Mouse (Mus musculus): ENCODE measurements around the gene Cryzl2.

The Cryzl2 gene

DNA sequence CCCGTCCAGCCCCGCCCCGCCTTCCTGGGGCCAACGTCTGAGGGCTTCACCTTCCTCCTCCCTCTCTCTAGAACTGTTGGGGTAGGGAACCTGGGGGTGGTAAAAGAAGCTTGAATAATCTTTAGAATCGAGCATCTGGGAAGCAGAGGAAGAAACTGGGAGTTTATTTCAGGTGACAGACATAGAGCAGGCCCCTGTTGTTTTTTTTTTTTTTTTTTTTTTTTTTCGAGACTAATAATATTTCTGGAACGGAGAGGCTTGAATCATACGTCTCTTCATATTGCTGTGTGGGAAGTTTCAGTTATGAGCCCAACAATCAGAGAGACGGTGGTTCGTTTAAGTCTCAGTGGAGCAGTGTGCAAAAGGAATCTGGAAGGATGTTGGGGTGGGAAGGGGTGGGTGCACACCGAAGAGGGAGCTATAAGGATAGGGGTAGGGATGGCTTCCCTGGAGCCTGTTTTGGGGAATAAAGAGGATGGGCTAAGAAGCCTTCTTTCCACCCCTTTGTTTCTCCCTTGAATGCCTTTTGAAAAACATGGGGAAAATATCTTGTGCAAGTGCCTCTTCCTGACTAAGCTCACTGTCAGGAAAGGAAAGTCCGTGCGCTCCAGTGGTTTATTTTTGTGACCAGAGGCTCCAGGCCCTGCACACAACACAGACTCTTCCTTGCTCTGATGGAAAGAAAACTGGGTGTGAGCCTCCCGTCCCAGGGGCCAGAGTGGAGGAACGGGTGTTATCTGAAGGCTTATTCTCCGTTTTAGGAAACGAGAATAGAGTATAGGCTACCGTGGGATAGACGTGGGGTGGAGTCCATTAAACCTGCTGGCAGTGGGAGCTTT, 14.4 kb upstream of the Cryzl2 start:
- no peak for DNase-seq

DNA sequence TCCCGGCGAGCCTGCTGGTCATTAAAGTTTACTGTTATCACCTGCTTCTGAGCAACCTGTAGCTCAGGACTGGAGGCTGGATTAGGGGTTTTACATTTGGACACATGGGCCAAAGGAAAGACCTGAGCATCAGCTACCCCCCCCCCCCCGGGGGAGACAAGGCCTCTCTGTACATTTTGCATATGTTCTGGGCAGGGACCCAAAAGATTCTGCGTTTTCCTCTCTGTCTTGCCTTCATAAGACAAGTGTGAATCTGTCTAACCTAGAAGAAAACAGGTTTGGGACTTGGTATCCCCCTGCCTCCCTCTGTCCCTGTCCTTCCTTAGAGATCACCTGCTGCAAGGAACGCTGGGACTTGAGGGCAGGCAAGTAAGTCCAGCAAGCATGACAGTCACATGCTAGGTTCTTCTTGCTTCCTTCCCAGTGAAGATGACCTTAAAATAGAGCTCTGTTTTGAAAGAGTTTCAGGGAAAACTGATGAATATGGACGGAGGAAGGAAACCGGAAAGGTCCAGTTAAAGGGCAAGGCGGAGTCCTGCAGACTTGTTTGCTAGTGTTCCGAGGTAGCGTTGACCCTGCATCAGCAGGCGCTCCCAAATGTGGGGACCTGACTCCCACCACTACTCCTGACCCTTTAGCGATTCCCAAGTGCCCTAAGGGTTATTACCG, 13.6 kb upstream of the Cryzl2 start:
- no peak for DNase-seq

DNA sequence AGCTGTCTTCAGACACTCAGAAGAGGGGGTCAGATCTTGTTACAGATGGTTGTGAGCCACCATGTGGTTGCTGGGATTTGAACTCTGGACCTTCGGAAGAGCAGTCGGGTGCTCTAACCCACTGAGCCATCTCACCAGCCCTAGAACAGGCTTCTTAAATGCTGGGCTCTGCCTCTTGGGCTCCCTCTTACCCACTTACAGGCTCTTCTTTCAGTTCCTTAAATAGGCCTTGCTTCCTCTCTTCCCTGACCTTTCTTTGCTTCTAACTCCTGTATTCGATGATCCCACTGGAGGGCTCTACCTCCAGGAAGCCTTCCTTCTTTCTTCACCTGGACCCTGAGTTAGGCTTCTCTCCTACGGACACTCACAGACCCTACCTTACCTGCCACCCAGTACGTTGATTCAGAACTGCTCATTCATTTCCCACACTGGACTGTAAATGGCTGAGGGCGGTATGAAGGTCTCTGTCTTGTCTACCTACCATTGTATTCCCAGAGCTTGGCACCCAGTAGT, 12.9 kb upstream of the Cryzl2 start:
- no peak for DNase-seq

DNA sequence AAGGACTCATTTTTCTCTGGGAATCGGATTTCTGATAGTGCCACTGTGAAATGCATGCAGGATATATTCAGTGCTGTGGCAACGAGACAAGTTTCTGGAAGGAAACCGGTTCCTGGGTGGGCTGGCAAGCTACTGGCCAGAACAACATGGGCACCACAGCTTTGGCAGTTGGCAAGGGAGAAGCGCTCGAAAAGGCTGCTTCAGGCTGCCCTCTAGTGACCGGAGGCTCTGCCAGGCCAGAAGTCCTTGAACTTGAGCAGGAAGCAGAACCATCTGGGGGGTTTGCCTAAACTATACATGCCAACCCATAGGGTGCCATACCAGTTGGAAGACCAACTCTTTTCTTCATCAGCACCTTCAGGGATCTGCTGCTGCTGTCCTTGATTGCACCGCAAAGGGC, 12.1 kb upstream of the Cryzl2 start:
- peak; percentile 57 for DNase-seq

DNA sequence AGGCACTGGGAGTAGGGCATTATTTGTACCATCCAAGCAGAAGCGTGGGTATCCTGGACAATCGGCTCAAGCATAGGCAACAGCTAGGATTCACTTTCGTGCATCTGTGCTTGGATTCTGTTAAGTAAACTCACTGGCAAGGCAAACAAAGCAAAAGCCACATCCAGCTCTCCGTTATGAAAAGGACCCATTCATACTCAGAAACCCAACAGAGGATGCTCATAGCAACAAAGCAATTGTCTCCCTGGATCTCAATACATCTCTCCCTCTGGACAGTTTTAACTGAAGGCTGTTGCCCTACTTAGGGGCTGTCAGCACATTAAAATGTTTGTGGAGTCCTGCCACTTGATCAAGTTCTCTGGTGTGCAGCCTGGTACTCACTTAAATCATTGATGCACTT, 11.2 kb upstream of the Cryzl2 start:
- DNase-seq, result peak; percentile 15

DNA sequence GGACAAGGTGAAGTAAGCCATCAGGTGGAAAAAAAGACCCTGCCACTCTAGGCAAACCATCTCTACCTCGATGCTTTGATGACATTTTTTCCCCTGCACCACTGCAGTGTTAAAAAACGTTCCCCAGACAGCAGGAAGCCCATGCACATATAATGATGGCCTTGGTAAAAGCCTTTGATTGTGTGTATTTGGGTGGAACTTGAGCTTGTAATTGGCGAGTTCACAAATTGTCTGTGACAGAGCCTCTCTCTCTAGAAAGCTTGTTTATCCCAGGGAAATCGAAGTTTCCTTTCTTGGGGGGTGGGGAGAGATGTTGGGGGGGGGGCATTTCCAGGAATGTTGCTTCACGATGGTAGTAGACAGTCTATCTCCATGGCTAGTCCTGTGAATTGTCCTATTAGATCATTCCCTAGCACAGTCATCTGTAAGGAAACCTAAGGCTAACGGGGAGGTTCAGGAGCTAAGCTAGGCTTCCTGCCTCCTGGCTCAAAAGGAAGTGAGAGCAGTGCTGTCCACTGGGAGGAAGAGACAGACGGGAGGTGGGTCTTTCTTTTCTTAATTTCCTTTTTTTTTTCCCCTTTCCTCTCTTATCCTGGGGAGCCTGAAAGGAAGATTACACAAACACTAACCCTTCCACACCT, 10.1 kb upstream of the Cryzl2 start:
- no peak for DNase-seq

DNA sequence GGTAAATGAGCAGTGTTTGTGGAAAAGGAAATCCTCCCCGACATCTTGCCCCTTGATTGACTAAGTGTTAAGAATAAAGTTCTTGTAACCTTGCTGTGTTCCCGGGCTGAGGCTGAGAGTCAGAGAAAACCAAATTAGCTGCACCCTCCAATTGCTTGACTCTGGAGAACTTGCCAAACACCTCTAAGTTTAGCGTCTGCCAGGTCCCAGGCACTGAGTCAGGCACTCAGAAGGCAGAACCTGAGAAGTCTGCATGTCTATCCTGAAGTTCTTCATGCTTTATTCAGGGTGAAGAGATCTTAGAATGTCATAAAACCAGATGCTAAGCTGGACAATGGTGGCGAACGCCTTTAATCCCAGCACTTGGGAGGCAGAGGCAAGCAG, 9.6 kb upstream of the Cryzl2 start:
- no peak for DNase-seq

DNA sequence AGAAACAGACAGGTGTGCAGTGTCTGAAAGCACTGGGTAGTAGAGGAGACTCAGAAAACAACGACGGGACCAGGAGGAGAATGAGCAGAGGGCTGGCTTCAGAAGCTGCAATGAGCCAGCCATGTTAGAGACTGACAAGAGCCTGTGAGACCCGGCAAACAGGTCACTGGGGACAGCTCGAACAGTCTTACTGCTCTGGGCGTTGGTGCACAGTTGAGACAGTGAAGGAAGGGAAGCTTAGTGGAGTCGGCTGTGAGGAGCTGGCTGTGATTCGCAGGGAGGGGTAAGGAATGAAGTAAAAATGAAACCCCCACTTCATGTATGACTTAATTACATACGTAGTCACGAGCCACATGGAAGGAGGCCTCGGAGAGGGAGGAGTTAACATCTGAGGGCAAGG, 8.8 kb upstream of the Cryzl2 start:
- DNase-seq, result no peak

DNA sequence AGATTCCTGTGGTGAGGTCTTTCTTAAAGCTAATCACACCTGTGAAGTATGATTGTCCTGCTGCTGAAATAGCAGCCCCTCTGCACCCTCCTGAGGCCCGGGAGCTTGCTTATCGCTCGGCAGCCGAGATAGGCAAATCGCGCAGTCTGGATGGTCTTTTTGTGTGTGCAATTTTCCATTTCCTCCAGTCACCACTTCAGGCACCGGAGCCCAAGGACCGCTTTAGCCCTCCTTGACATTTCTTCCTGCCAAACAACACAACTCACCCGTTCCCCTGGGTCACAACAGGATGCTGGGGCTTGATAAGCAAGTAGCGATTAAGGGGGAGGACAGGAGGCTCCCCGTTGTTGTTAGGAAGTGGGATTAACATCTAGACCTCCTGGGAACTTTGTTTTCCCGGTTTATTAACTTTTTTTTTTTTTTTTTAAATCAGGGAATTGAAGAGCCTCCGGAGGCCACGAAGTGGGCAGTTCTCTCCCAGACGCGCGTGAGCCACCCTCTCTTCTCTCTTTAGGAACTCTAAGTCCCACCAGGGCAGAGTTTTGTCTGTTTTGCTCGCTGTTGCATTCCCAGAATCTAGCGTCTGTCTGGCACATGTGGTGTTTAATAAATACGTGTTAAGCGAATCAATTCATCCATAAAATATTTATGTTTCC, 8.3 kb upstream of the Cryzl2 start:
- DNase-seq, result no peak

DNA sequence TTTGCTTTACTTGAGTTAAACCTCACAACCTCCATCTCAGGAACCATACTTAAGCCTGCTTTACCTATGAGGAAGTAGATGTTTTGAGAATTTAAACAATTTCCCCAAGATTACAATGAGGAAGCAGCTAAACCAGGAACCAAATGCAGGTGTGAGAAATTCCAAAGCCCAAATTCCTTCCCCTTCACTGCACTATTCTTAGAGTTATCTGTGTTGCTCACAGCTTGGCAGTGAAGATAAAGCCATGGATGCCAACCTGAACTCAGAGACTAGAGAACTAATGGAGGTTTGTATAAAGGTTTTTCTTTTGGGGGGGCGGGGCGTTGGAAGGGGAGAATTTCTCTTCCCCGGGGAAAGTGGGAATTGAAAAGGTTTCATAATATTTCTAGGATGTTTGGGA, 6.1 kb upstream of the Cryzl2 start:
- DNase-seq, result no peak

DNA sequence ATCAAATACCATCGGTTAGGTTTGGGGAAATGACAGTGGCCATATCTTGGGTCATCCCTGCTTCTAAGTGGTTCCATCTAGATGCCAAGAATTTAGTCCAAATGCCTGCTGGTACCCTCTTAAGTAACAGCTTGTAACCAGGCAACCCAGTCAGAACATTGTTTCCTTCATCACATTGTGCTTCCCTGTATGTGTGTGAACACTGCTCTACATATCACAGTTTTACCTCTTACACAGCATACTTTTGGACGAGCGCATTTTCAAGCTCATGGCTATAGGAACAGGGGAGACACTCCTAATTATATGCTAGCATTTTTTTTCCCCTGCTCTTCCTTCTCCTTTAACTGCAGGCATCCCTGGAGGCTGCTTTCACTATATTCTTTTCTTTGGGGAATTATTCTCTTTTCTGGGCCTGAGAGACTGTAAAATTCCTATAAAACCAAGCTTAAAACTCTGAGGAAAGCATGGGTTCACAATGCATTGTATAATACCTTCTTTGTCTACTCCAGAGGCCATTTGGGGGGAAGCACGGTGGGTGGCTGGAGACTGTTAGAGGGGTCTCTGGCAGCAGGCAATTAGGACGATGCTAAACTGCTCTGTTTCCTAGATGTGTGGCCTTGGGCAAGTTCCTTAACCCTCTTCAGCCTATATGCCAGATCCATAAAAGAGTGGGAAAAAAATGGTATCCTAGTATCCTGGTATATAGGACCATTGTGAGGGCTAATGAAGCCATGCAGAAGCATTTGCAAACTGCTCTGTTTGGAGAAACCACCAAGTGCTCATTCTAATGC, 5.4 kb upstream of the Cryzl2 start:
- DNase-seq, result no peak

DNA sequence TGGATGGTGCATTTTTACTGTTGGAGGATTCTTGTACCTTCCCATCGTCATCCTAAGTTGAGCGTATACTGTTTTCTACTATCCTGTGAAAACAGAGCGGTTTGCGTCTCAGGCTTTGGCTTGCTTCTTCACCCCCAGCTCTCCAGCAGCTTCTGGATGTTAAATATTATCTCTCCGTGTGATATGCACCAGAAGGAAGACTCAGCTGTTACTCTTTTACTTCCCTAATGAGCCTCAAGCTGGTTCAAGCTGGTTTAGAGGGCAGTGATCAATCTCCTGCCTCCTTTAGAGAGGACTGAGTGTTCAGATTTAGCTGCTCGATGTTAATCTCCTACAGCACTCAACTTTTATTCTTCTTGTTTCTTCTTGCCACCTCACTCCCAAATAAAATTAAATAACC, 3.5 kb upstream of the Cryzl2 start:
- DNase-seq, result no peak

DNA sequence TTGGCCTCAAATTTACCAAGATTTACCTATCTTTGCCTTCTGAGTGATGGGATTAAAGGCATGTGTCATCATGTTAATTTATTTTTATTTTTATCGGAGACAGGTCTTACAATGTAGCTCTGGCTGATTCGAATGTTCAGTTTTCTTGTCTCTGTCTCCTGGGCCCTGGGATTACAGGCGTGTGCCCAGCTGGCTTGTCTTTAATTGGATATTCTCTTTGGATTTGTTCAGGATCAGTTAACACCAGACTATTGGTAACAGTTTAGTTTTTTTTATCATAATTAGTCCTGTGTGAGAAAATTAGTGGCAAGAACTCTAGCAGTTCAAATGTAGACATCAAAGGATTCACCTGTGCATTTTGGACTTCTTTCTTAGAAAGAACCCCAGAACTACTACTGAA, 588 bp upstream of the Cryzl2 start:
- no peak for DNase-seq

DNA sequence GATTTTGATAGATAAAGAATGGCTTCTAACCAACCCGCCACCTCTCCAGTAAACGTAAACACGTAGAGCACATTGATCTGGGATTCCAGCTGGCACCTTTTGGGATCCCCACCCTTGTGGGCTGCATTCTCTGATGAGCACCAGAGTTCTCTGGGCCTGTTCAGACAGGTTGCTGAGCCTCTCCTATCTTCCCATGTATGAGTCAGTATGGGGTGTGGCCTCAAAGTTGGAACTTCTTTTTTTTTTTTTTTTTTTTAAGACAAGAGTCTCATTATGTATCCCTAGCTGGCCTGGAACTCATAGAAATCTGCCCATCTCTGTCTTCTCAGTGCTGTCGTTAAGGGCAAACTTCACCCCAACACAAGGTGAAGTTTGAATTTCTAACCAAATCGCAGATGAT, 1.5 kb downstream of the Cryzl2 start:
- DNase-seq, result no peak

DNA sequence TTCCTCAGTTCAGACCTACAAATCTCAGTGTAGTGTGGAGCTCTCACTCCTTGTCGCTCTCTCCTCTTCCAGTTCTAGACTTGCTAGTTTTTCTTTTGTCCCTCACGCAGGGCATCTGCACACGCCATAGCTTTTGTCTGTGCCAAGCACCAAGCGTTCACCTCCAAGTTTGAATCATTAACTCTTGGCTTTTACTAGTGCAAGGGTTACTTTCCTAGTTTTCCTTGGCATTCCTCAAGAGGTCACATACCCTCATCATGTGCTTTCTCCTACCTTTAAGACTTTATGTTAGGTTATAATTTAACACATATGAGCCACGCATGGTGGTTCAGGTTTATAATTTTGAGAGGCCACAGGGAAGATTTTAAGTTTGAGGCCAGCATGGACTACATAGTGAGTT, 2.9 kb downstream of the Cryzl2 start:
- no peak for DNase-seq

DNA sequence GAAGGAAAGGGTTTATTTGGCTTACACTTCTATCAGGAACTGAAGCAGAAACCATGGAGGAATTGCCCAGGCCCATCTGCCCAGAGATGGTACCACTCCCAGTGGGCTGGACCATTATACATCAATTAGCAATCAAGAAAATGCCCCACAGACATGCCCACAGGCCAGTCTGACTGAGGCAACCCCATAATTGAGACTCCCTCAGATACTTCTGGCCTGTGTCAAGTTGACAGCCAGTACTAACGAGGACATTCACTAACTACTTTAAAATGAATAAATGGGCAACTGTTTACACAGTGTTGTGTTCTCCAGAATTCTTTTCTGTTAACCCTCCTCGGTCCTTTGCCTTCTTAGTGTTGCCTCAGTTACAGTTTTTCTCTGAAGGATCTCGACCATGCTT, 4.0 kb downstream of the Cryzl2 start:
- no peak for DNase-seq

DNA sequence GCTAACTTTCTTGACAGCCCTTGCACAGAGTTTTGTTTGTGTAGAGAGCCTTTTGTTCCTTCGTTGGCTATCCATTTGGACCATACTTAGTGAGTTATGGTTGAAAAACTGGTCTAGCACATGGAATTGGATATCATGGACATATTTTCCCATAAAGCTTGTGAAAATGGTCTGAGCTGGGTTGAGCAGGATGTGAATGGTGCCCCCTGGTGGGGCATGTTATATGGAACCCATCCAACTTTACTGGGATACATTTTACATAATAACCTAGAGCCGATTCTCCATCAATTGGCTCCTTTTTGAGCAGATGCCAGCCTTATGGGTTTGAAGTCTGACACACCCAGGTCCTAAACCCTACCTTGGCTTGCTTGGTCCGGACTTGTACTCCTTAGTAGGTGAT, 6.8 kb downstream of the Cryzl2 start:
- peak; percentile 21 for DNase-seq

DNA sequence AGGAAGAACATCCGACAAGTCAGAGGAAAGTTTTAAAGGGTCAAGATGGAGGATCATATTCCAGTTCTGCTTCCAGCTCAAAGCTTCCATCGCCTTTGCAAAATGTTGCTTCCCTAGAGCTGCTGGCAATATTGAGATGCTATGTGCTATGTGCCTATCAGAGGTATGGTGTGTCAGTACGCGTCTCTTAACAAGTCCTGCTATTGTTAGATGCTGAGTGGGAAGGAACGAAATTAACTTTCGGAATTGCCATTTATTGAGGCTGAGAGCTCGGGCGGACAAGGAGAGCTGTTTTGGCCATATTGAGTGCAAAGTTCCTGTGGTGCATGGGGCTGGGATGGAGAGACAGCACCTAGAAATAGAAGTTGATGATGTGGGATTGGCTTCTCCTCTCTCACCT, 9.5 kb downstream of the Cryzl2 start:
- DNase-seq, result no peak

DNA sequence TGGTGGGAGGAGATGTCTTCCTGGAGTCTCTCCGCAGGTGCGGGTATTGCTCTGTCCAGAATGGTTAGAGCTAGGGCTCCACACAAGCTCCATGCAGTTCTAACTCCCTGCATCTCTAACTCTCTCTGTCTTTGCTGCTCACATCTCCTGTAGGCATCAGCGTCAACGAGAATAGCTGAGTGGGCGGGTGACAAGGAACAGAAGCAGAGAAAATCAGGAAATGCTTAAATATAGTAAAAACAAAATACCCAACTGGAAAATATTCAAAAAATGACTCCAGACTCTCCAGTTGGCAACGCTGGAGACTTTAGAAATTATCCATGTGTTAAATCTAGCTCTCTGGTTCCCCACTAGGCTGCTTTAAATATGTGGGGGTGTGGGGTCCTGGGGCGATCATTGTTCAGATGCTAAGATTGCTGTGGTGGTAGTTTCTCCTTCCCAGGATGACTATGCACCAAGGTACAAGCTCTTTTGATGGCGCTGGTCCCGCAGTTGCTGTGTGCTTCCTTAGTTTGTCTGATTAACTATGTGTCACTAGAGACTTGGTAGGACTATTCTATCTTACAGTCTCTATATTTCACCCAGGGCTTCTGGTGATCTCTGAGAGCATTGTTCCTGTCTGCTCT, 12.5 kb downstream of the Cryzl2 start:
- DNase-seq, result no peak

DNA sequence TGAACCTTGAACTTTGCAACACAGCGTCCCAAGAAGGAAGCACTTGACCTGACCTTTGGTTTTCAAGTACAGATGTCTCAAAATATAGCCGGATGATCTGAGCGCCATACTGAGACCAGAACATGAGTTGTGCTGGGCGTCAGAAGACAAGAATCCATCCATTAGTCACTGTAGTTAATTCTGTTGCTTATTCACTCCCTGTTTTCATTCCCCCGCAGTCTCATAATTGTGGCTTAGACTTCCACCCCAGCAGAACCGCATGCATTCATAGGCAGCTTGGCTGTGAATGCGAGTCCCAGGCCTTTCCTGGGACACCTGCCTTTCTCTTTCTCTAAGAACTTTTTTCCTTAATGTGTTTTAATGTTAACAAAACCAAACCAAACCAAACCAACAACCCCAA, 14.3 kb downstream of the Cryzl2 start:
- DNase-seq, result no peak

DNA sequence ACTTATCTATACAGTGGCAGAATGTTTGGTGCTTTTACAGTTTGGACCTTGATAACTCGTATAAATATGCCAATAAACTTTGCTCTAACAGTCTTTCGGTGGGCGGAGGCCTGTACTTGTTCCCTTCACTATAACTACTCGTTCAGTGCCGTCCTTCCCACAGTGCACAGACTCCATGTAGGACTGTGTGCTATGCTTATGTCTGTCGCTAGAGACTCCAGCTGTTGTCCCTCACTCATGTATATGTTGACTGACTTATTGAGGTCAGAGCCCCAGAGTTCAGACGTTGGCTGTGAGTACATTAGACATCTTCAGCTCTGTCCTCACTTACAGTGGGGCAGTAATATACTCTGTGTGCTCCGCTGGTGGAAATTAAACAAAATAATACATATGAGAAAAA, 16.5 kb downstream of the Cryzl2 start:
- no peak for DNase-seq

DNA sequence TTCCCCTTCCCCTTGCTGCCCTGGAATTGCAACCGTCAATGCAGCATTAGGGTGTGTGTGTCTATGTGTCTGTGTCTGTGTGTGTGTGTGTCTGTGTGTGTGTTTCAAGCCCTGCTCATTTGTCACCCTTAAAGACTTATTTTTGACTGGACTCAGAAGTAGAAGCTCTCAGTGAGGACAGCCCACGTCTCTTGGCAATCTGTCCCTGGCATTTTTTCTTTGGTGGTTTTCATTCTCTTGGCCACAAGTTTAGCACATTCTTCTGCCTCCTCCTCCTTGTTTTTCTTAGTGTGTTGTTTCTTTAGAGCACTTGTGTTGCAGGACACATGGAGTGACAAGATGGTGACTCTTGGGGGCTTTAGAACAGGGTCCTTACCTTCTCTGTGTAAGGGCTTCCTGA, 17.9 kb downstream of the Cryzl2 start:
- DNase-seq, result no peak
